Mouse (Mus musculus) E14TG2a.4 (cell line): ENCODE results near the gene Plekhg6.

Experiments
- CTCF ChIP-seq: conservative IDR thresholded peaks from 2 replicates; pipeline ENCODE4 v1.5.1; 2014; ENCODE audit warnings: low read length
- NANOG ChIP-seq: IDR thresholded peaks from 2 replicates; pipeline ENCODE4 v1.6.1; 2014; ENCODE audit warnings: borderline replicate concordance, low read length, mixed read lengths
- POU5F1 ChIP-seq: IDR thresholded peaks from 2 replicates; pipeline ENCODE4 v1.6.1; 2014; ENCODE audit warnings: low read length, borderline replicate concordance

- TF ChIP-seq CTCF (no peak), POU5F1 (no peak), NANOG (no peak)
Measured at GRCm38 (mm10) chr6:125360846-125361245, 19.7 kb downstream of the Plekhg6 start.
